Mouse (Mus musculus): ENCODE data around the gene Cc2d2b.

DNA sequence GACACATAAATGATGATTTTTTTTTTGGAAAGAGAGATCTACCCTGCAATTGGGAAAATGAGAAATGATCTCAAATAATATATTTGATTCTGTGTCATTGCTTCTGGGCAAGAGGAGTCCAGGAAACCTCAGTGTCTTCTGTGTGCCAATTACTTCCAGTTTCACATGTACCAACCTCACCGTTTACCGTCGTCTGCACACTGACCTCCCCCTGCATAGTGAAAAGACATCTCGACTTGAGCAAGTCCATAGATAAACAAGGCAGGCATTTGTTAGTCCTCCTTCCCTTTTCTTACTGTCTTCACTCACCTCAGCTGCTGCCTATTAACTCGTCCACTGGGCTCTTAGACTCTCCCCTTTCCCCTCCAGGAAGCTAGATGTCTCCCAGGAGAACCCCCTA lies 77.1 kb downstream of the Cc2d2b start:
- TF ChIP-seq CTCF (IDR thresholded peaks at IDR 0.05; ENCODE audit: low read depth, low read length) (no peak), POLR2A (IDR thresholded peaks at IDR 0.05; ENCODE audit: extremely low read depth, insufficient read depth, low read length) (no peak)
